Comparison of ENCODE assay signal across 41 mouse cellular contexts in the genomic region with DNA sequence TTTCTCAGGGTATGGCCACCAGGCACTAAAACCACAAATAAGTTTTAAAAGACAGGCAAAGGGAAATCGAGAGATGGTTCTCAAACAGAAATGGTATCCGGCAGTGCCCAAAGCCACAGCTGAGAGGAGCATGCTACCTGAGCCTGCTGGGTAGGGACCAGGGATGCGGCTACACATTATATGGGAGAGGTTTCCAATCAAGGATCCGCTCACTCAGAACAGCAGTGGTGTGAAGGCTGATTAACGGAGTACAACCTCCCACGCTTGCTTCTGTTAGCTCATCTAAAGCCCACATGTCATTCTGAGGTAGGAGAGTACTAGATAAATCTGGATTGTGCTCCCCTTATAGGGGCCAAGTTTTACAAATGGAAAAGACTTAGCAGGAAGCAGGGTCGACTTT. TPM values are rescaled to one million over a fixed set of nuclear protein-coding genes. Genes with fewer than 3 reads are reported as not detected.
DNase-seq lines count a peak whose midpoint lies in the region; ATAC-seq and TF ChIP-seq lines count a peak whose summit lies in the region.
"Had no signal": no experiment of that assay in that cellular context is flagged by ENCODE, and none has a peak within 500 bp of the region (broad histone marks: within the 10 kb centered on the region; RNA-seq: fewer than 3 reads in every experiment).

No protein-coding gene starts in this region.

- no peak overlapping the region for H3K4me2 ChIP-seq in kidney, postnatal 0 days (ENCODE audit: low read length)
- no peak overlapping the region for H3K4me2 ChIP-seq in midbrain, embryonic 15.5 days
- H3K4me2 ChIP-seq: heart, embryonic 15.5 days; hindbrain, embryonic 12.5 days; intestine, embryonic 15.5 days; limb, embryonic 12.5 days; liver, embryonic 15.5 days; lung, embryonic 15.5 days; midbrain, embryonic 12.5 days; neural tube, embryonic 13.5 days; stomach, embryonic 15.5 days had no signal

- no peaks in the 10 kb centered on the region for H3K36me3 ChIP-seq in kidney, postnatal 0 days (ENCODE audit: insufficient read depth, low read length)
- peaks cover 75% of the 10 kb centered on the region for H3K36me3 ChIP-seq in megakaryocyte, embryonic 14.5 days (replicated peaks; ENCODE audit: low read length)
- H3K36me3 ChIP-seq in midbrain, embryonic 15.5 days (replicated peaks): no peaks in the 10 kb centered on the region
- H3K36me3 ChIP-seq: heart, embryonic 15.5 days; hindbrain, embryonic 12.5 days; intestine, embryonic 15.5 days; liver, embryonic 15.5 days; lung, embryonic 15.5 days; neural tube, embryonic 13.5 days; stomach, embryonic 15.5 days had no signal

- no peak overlapping the region for H3K27ac ChIP-seq in kidney, postnatal 0 days
- no peak overlapping the region for H3K27ac ChIP-seq in midbrain, embryonic 15.5 days
- H3K27ac ChIP-seq: heart, embryonic 10.5 days; heart, embryonic 15.5 days; hindbrain, embryonic 12.5 days; hindbrain, postnatal 0 days; intestine, embryonic 15.5 days; limb, embryonic 12.5 days; liver, embryonic 15.5 days; lung, embryonic 15.5 days; midbrain, embryonic 12.5 days; neural tube, embryonic 13.5 days; stomach, embryonic 15.5 days had no signal

- H3K9ac ChIP-seq in kidney, postnatal 0 days (ENCODE audit: low read depth, low read length): no peak overlapping the region
- H3K9ac ChIP-seq in midbrain, embryonic 15.5 days: no peak overlapping the region
- H3K9ac ChIP-seq: heart, embryonic 15.5 days; hindbrain, embryonic 12.5 days; intestine, embryonic 15.5 days; limb, embryonic 12.5 days; liver, embryonic 15.5 days; lung, embryonic 15.5 days; midbrain, embryonic 12.5 days; neural tube, embryonic 13.5 days; stomach, embryonic 15.5 days had no signal

- ATAC-seq in frontal cortex, adult (ENCODE audit: low TSS enrichment): peak; percentile 45
- 0 out of 2 replicates have a peak, but pooled peaks have one; percentile 40 for ATAC-seq in kidney, postnatal 0 days (replicated peaks; ENCODE audit: low FRiP score, low read depth)
- no peak for ATAC-seq in megakaryocyte, adult 5-6 weeks (ENCODE audit: poor library complexity, severe bottlenecking)
- no peak for ATAC-seq in midbrain, embryonic 15.5 days (replicated peaks)
- ATAC-seq: activated CD4-positive, CD25-positive, alpha-beta regulatory T cell, adult 4 months; forebrain, embryonic 16.5 days; hindbrain, postnatal 0 days; intestine, embryonic 15.5 days had no signal

- H3K4me3 ChIP-seq in kidney, postnatal 0 days (replicated peaks; ENCODE audit: low read depth, low read length): no peak overlapping the region
- peak overlapping the region; percentile 28 for H3K4me3 ChIP-seq in megakaryocyte, embryonic 14.5 days (replicated peaks)
- H3K4me3 ChIP-seq in midbrain, embryonic 15.5 days: no peak overlapping the region
- H3K4me3 ChIP-seq: erythroblast, embryonic 14.5 days; heart, embryonic 10.5 days; heart, embryonic 15.5 days; hindbrain, embryonic 12.5 days; intestine, embryonic 15.5 days; limb, embryonic 12.5 days; liver, embryonic 15.5 days; lung, embryonic 15.5 days; midbrain, embryonic 12.5 days; neural tube, embryonic 13.5 days; stomach, embryonic 15.5 days had no signal

- H3K4me1 ChIP-seq in kidney, postnatal 0 days (replicated peaks; ENCODE audit: insufficient read depth, low read length): no peaks in the 10 kb centered on the region
- peaks cover 100% of the 10 kb centered on the region for H3K4me1 ChIP-seq in megakaryocyte, embryonic 14.5 days
- H3K4me1 ChIP-seq in midbrain, embryonic 15.5 days: no peaks in the 10 kb centered on the region
- H3K4me1 ChIP-seq: hindbrain, embryonic 12.5 days; intestine, embryonic 15.5 days; limb, embryonic 12.5 days; midbrain, embryonic 12.5 days; neural tube, embryonic 13.5 days; stomach, embryonic 15.5 days had no signal

- no peaks in the 10 kb centered on the region for H3K27me3 ChIP-seq in kidney, postnatal 0 days (ENCODE audit: insufficient read depth, low read length)
- no peaks in the 10 kb centered on the region for H3K27me3 ChIP-seq in megakaryocyte, embryonic 14.5 days (replicated peaks)
- H3K27me3 ChIP-seq in midbrain, embryonic 15.5 days (replicated peaks): no peaks in the 10 kb centered on the region
- H3K27me3 ChIP-seq: CH12.LX; heart, embryonic 15.5 days; hindbrain, embryonic 12.5 days; intestine, embryonic 15.5 days; limb, embryonic 12.5 days; liver, embryonic 15.5 days; lung, embryonic 15.5 days; midbrain, embryonic 12.5 days; neural tube, embryonic 13.5 days; stomach, embryonic 15.5 days had no signal

- no peak for DNase-seq in frontal cortex, postnatal 14 days (ENCODE audit: low spot score in 2 of 2)
- peak; percentile 60 for DNase-seq in kidney, postnatal 0 days (ENCODE audit: low spot score)
- no peak for DNase-seq in kidney, adult 8-10 months
- no peak for DNase-seq in gastrocnemius, adult 18-20 months (ENCODE audit: low spot score)
- DNase-seq: adrenal gland, adult 2 months; adrenal gland, postnatal 36 days; cerebellum, adult 2 months; cerebellum, postnatal 14 days; gastrocnemius, postnatal 14 days; kidney, adult 9 months; right cerebral cortex, postnatal 14 days; thymus, adult 2 months; thymus, postnatal 36 days had no signal

- H3K9me3 ChIP-seq in kidney, postnatal 0 days (replicated peaks; ENCODE audit: low read length): no peaks in the 10 kb centered on the region
- no peaks in the 10 kb centered on the region for H3K9me3 ChIP-seq in megakaryocyte, embryonic 14.5 days
- H3K9me3 ChIP-seq in midbrain, embryonic 15.5 days: no peaks in the 10 kb centered on the region
- H3K9me3 ChIP-seq: heart, embryonic 10.5 days; heart, embryonic 15.5 days; hindbrain, embryonic 12.5 days; intestine, embryonic 15.5 days; liver, embryonic 15.5 days; lung, embryonic 15.5 days; midbrain, embryonic 12.5 days; neural tube, embryonic 13.5 days; stomach, embryonic 15.5 days had no signal

- TF ChIP-seq CTCF in kidney, postnatal 0 days (IDR thresholded peaks at IDR 0.05; ENCODE audit: low read depth): no peak

- 51% methylated on average over 7 of the region's 7 CpGs for WGBS in kidney, postnatal 0 days
- 92% methylated on average over 7 of the region's 7 CpGs for WGBS in midbrain, embryonic 15.5 days

RNA-seq across cellular contexts. Expression of a gene that starts 27.7 kb away (rescaled TPM):
- 0.43 TPM in 1 of 2 replicates, not detected in the other for polyA plus RNA-seq in kidney, postnatal 0 days (2015; fragmentation: Nextera tagmentation; extraction: Ambion mirVana)
- not detected in 2 replicates for polyA plus RNA-seq in megakaryocyte, embryonic 14.5 days (2012; ENCODE audit: insufficient read depth, low replicate concordance)
- not detected in 2 replicates for total RNA-seq in megakaryocyte, adult 5-6 weeks (2015)
- total RNA-seq in megakaryocyte, adult 5-6 weeks (2017): not detected in 2 replicates
- polyA plus RNA-seq in midbrain, embryonic 15.5 days (2015; fragmentation: Nextera tagmentation; extraction: Ambion mirVana): not detected in 2 replicates
- not detected for total RNA-seq in gastrocnemius, adult 18-20 months (2021)
- total RNA-seq: adrenal gland, adult 2 months; adrenal gland, postnatal 36 days; CH12.LX; ES-E14; gastrocnemius, postnatal 14 days; granulocyte monocyte progenitor cell, adult 5-6 weeks; heart, postnatal 25 days; hindbrain, postnatal 0 days; left cerebral cortex, postnatal 10 days; liver, adult 2 months; megakaryocyte progenitor cell, adult 5-6 weeks had no signal
- polyA plus RNA-seq: activated CD4-positive, CD25-positive, alpha-beta regulatory T cell, adult 4 months; adrenal gland, adult 2 months; cerebellum, adult 2 months; cortical plate, adult 2 months; embryonic facial prominence, embryonic 14.5 days; erythroblast, embryonic 14.5 days; forebrain, embryonic 11.5 days; forebrain, embryonic 16.5 days; heart, embryonic 10.5 days; heart, embryonic 15.5 days; hindbrain, embryonic 12.5 days; hindbrain, postnatal 0 days; intestine, embryonic 15.5 days; limb, embryonic 12.5 days; liver, adult 2 months; liver, embryonic 15.5 days; lung, embryonic 15.5 days; midbrain, embryonic 12.5 days; neural tube, embryonic 13.5 days; stomach, embryonic 15.5 days had no signal

RNA-seq across cellular contexts. Expression of a gene that starts 28.4 kb away (rescaled TPM):
- polyA plus RNA-seq in kidney, postnatal 0 days (2015; fragmentation: Nextera tagmentation; extraction: Ambion mirVana): 36.5 and 40.2 TPM in 2 replicates
- 36.5 and 38.7 TPM in 2 replicates for polyA plus RNA-seq in megakaryocyte, embryonic 14.5 days (2012; ENCODE audit: insufficient read depth, low replicate concordance)
- 16.7 and 17.0 TPM in 2 replicates for total RNA-seq in megakaryocyte, adult 5-6 weeks (2015)
- total RNA-seq in megakaryocyte, adult 5-6 weeks (2017): 26.3 and 28.6 TPM in 2 replicates
- 25.9 and 29.8 TPM in 2 replicates for polyA plus RNA-seq in midbrain, embryonic 15.5 days (2015; fragmentation: Nextera tagmentation; extraction: Ambion mirVana)
- total RNA-seq in gastrocnemius, adult 18-20 months (2021): 10 to 100 TPM; 39.8 to 44.3 TPM

Comparison
In these comparisons a context has a peak if more than half of its experiments do, and no peak if none do; other contexts are left out.
1. ATAC-seq: peak in frontal cortex, adult (single experiment) and kidney, postnatal 0 days (single experiment); none in megakaryocyte, adult 5-6 weeks (single experiment) and midbrain, embryonic 15.5 days (single experiment).